ENCODE assay signal across 8 mouse cellular contexts in genomic region chr3:89259076-89259475, GRCm38 (mm10). TPM values are rescaled to one million over a fixed set of nuclear protein-coding genes. Genes with fewer than 3 reads are reported as not detected.
DNase-seq lines count a peak whose midpoint lies in the region; ATAC-seq and TF ChIP-seq lines count a peak whose summit lies in the region.

Gene Dpm3, plus strand, starts transcription at chr3:89259358.

- H3K27me3 ChIP-seq in midbrain, embryonic 15.5 days (replicated peaks) = no peaks in the 10 kb centered on the region

- ATAC-seq in midbrain, embryonic 15.5 days (replicated peaks) = no peak
- ATAC-seq in erythroid progenitor cell, adult 5-6 weeks (replicated peaks; ENCODE audit: low FRiP score, poor library complexity, severe bottlenecking) = no peak

- no peak within 1 kb of the TSS for H3K9ac ChIP-seq in midbrain, embryonic 15.5 days

- H3K9me3 ChIP-seq in midbrain, embryonic 15.5 days = no peaks in the 10 kb centered on the region

- no peak within 1 kb of the TSS for H3K4me3 ChIP-seq in lung, adult 2 months (replicated peaks; ENCODE audit: extremely low read depth, low read depth, low read length)
- no peak within 1 kb of the TSS for H3K4me3 ChIP-seq in bone marrow macrophage, adult 2 months (ENCODE audit: insufficient read depth, low read length)
- no peak within 1 kb of the TSS for H3K4me3 ChIP-seq in midbrain, embryonic 15.5 days

- no peak within 1 kb of the TSS for H3K27ac ChIP-seq in bone marrow macrophage, adult 2 months (ENCODE audit: insufficient read depth, low read depth, low read length)
- H3K27ac ChIP-seq in midbrain, embryonic 15.5 days = no peak within 1 kb of the TSS

- DNase-seq in lung, adult 2 months = no peak
- no peak for DNase-seq in lung, postnatal 14 days
- DNase-seq in heart, adult 8-10 months (ENCODE audit: low spot score) = no peak
- DNase-seq in layer of hippocampus, postnatal 25 days (ENCODE audit: extremely low spot score in 1 of 2, low spot score in 1 of 2) = no peak
- no peak for DNase-seq in Muller cell, postnatal 12 days (ENCODE audit: inconsistent ontology term)

- H3K4me2 ChIP-seq in midbrain, embryonic 15.5 days = no peak within 1 kb of the TSS

- 50% methylated on average over 7 of the region's 7 CpGs for WGBS in lung, adult 2 months
- 54% methylated on average over 7 of the region's 7 CpGs for WGBS in midbrain, embryonic 15.5 days

- no peaks in the 10 kb centered on the region for H3K36me3 ChIP-seq in midbrain, embryonic 15.5 days (replicated peaks)

- no peak for TF ChIP-seq CTCF in lung, adult 2 months (IDR thresholded peaks at IDR 0.05; ENCODE audit: insufficient read depth, low read length)
- TF ChIP-seq CTCF in bone marrow macrophage, adult 2 months (IDR thresholded peaks at IDR 0.05; ENCODE audit: low read depth, low read length) = no peak

- no peak for TF ChIP-seq POLR2A in lung, adult 2 months (IDR thresholded peaks at IDR 0.05; ENCODE audit: borderline replicate concordance, extremely low read depth, low read depth, low read length)
- no peak for TF ChIP-seq POLR2A in bone marrow macrophage, adult 2 months (IDR thresholded peaks at IDR 0.05; ENCODE audit: borderline replicate concordance, low read depth, low read length)

- H3K4me1 ChIP-seq in lung, adult 2 months (ENCODE audit: control insufficient read depth, insufficient read depth, low read length) = peaks cover 7% of the 10 kb centered on the region; the same call in 1 of the 2 replicates
- peaks cover 8% of the 10 kb centered on the region; the same call in 1 of the 2 replicates for H3K4me1 ChIP-seq in bone marrow macrophage, adult 2 months (ENCODE audit: control insufficient read depth, insufficient read depth, low read length)
- H3K4me1 ChIP-seq in midbrain, embryonic 15.5 days = no peaks in the 10 kb centered on the region

RNA-seq across cellular contexts. Expression of gene Dpm3, which starts in this region (rescaled TPM):
- 411 and 476 TPM in 2 replicates for polyA plus RNA-seq in lung, adult 2 months (2012; rRNA removed)
- 62.0 and 66.3 TPM in 2 replicates for polyA plus RNA-seq in bone marrow macrophage, adult 2 months (2012; ENCODE audit: insufficient read depth, insufficient read length, missing spikeins)
- total RNA-seq in heart, adult 8-10 months (2022) = 10 to 100 TPM; 49.1 to 65.7 (median 53.6) TPM
- total RNA-seq in layer of hippocampus, postnatal 25 days (2021) = 10 to 100 TPM; 51.1 to 71.0 TPM
- 65.8 and 69.1 TPM in 2 replicates for polyA plus RNA-seq in midbrain, embryonic 15.5 days (2015; fragmentation: Nextera tagmentation; extraction: Ambion mirVana)
- 16.8 and 18.4 TPM in 2 replicates for total RNA-seq in erythroid progenitor cell, adult 5-6 weeks (2015; ENCODE audit: low replicate concordance)
- total RNA-seq in erythroid progenitor cell, adult 5-6 weeks (2017; ENCODE audit: low replicate concordance) = 8.3 TPM in 1 of 2 replicates, not detected in the other
